Mouse (Mus musculus) embryonic fibroblast, embryonic 13.5 days (primary cell): ENCODE data around the gene Asnsd1.
"Not testable (repeated sequence)": the region's sequence is repeated elsewhere in the genome, so short reads cannot be mapped to it uniquely, and the experiment has no call there.

Source experiments
- CTCF ChIP-seq: IDR thresholded peaks from 2 replicates; pipeline ENCODE4 v1.5.1; 2011; ENCODE audit warnings: mild to moderate bottlenecking, control low read depth, low read length, moderate library complexity, borderline replicate concordance; ENCODE audit not compliant: insufficient read depth
- POLR2A ChIP-seq: IDR thresholded peaks from 2 replicates; pipeline ENCODE4 v1.6.1; 2011; ENCODE audit warnings: low read depth, mild to moderate bottlenecking, control low read depth, low read length, moderate library complexity

- not testable (repeated sequence) for TF ChIP-seq CTCF, POLR2A
Measured at GRCm38 (mm10) chr1:53333527-53333926, 19.0 kb downstream of the Asnsd1 start.
